Mouse (Mus musculus): ENCODE measurements at regions not wholly inside any gene's neighbourhood (a gene's known extent, or its start where the extent isn't known, plus 50 kb on each side); places are given as distances from the start of the nearest gene placed in this dataset.

DNA sequence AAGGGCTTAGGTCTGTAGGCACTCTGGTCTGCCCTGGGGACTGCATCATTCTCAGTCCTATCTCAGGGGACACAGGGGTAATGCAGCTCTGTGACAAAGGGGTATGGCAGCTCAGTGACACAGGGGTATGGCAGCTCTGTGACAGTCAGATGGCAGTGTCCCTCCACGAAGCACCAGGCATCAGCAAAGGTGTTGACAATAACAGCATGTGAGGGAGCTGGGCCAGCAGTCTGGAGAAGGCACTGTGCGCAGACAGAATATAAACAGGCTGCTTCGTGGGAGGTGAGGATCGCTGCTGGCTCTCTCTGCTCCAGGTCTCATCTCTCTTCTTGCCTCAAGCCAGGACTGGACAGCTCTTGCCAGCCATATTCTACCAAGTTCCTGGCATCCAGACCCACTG, 57.0 kb upstream of the Cdon start:
- TF ChIP-seq CTCF (IDR thresholded peaks at IDR 0.05; ENCODE audit: low read depth) (no peak), EP300 (IDR thresholded peaks at IDR 0.05; ENCODE audit: low read depth) (no peak)

Measured in liver, embryonic 14.5 days (tissue).